Mouse (Mus musculus): ENCODE data around the gene 7530416G11Rik.

- no peak for TF ChIP-seq POLR2A (IDR thresholded peaks at IDR 0.05; ENCODE audit: borderline replicate concordance, extremely low read depth, insufficient read depth, insufficient read length, poor library complexity, severe bottlenecking)
- no peak for TF ChIP-seq CTCF (IDR thresholded peaks at IDR 0.05; ENCODE audit: borderline replicate concordance, extremely low read depth, insufficient read depth, insufficient read length)
Observed at GRCm38 (mm10) chr15:85474697-85475096, 28.3 kb downstream of the 7530416G11Rik start.

All from brain, embryonic 14.5 days (tissue).